Mouse (Mus musculus): ENCODE measurements at regions not wholly inside any gene's neighbourhood (a gene's known extent, or its start where the extent isn't known, plus 50 kb on each side); places are given as distances from the start of the nearest gene placed in this dataset.

- Histone ChIP-seq H3K36me3 (no peaks in the 10 kb centered on the region), H3K4me1 (replicated peaks) (no peaks in the 10 kb centered on the region), H3K27ac (no peak overlapping the region), H3K27me3 (no peaks in the 10 kb centered on the region), H3K4me2 (no peak overlapping the region), H3K9ac (replicated peaks) (no peak overlapping the region), H3K4me3 (replicated peaks) (no peak overlapping the region), H3K9me3 (peaks cover 5% of the 10 kb centered on the region; the same call in 1 of the 2 replicates)
- ATAC-seq (ENCODE audit: insufficient number of reproducible peaks, insufficient read depth, low FRiP score, low TSS enrichment, low read depth), result no peak
- 92% methylated on average over 8 of the region's 8 CpGs for WGBS
Measured at GRCm38 (mm10) chr5:106277786-106278185, 180.2 kb downstream of the Barhl2 start.

DNA sequence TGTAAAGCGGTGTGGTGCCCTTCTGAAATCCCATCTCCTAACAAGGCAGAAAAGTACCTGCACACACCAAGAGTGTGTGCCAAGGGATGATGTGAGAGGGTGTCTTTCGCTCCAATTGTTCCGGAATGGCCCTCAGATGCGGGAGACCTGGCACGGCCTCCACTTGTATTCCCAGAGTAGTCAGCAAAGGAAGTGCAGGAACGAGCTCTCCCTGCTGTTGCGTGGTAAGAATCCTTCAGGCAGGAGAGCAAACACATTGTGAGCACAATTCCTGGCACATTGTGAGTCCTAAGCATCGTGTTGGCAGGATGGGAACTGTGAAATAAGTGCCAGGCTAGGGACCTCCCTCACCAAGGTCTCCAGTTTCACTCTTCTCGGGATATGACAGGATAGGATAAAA, 180.7 kb downstream of the Barhl2 start:
- Histone ChIP-seq H3K27me3 (no peaks in the 10 kb centered on the region), H3K9me3 (peaks cover 5% of the 10 kb centered on the region; the same call in 1 of the 2 replicates), H3K4me1 (replicated peaks) (no peaks in the 10 kb centered on the region), H3K36me3 (no peaks in the 10 kb centered on the region), H3K27ac (no peak overlapping the region), H3K4me3 (replicated peaks) (no peak overlapping the region), H3K4me2 (no peak overlapping the region), H3K9ac (replicated peaks) (no peak overlapping the region)
- 82% methylated on average over 9 of the region's 9 CpGs for WGBS
- no peak for ATAC-seq (ENCODE audit: insufficient number of reproducible peaks, insufficient read depth, low FRiP score, low TSS enrichment, low read depth)

DNA sequence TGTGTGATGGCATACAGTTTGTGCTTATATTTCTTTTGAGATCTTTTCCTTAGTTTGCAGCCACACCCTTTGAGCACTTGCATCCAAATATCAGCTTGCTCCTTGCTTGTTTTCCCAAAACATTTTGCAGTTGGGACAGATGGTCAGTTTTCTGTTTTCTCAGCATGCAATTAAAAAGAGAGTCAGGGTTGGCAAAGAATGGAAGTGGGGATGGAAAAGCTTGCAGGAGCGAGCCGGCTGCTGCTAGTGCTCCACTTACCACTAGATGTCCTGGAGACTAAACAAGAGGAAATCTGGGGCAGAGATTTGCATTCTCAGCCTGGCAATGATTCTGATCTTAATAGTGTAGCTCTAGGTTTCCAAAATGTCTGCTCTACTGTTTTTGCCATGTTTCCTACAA, 181.8 kb downstream of the Barhl2 start:
- Histone ChIP-seq H3K9ac (replicated peaks) (no peak overlapping the region), H3K4me3 (replicated peaks) (no peak overlapping the region), H3K4me1 (replicated peaks) (no peaks in the 10 kb centered on the region), H3K36me3 (no peaks in the 10 kb centered on the region), H3K4me2 (no peak overlapping the region), H3K27me3 (no peaks in the 10 kb centered on the region), H3K27ac (no peak overlapping the region), H3K9me3 (peaks cover 5% of the 10 kb centered on the region; the same call in 1 of the 2 replicates)
- 27% methylated on average over 2 of the region's 2 CpGs for WGBS
- ATAC-seq (ENCODE audit: insufficient number of reproducible peaks, insufficient read depth, low FRiP score, low TSS enrichment, low read depth), result no peak

DNA sequence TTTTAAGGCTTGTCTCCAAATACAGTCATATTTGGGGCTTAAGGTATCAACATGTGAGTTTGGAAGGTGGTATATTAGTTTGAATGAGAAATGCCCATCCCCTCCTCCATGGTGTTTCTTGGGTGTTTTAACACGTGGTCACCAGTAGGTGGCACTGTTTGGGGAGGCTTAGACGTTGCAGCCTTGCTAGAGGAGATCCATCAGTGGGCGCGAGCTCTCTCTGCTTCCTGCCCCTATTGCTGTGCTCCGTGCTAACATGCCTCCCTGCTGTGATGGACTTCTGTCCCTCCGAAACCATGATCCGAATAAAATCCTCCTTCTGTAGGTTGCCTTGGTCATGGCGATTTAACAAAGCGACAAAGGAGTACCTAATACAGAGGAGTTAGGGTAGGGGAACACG, 183.3 kb downstream of the Barhl2 start:
- Histone ChIP-seq H3K4me1 (replicated peaks) (no peaks in the 10 kb centered on the region), H3K4me2 (no peak overlapping the region), H3K27me3 (no peaks in the 10 kb centered on the region; the same call in 1 of the 2 replicates), H3K9ac (replicated peaks) (no peak overlapping the region), H3K36me3 (no peaks in the 10 kb centered on the region), H3K27ac (no peak overlapping the region), H3K9me3 (0 out of 2 replicates have a peak, but pooled peaks cover under 1% of the 10 kb centered on the region), H3K4me3 (replicated peaks) (no peak overlapping the region)
- ATAC-seq (ENCODE audit: insufficient number of reproducible peaks, insufficient read depth, low FRiP score, low TSS enrichment, low read depth), result no peak
- WGBS, result 37% methylated on average over 10 of the region's 10 CpGs

GRCm38 (mm10) chr5:106264536-106264935, 193.4 kb downstream of the Barhl2 start:
- no peaks in the 10 kb centered on the region for H3K27me3 ChIP-seq
- WGBS, result 77% methylated on average over 2 of the region's 2 CpGs
- ATAC-seq (ENCODE audit: insufficient number of reproducible peaks, insufficient read depth, low FRiP score, low TSS enrichment, low read depth), result no peak
- H3K4me3 ChIP-seq (replicated peaks), result no peak overlapping the region
- peaks cover 3% of the 10 kb centered on the region for H3K4me1 ChIP-seq (replicated peaks)
- H3K9me3 ChIP-seq, result no peaks in the 10 kb centered on the region
- no peak overlapping the region for H3K9ac ChIP-seq (replicated peaks)
- no peak overlapping the region for H3K27ac ChIP-seq
- H3K4me2 ChIP-seq, result no peak overlapping the region
- H3K36me3 ChIP-seq, result no peaks in the 10 kb centered on the region

DNA sequence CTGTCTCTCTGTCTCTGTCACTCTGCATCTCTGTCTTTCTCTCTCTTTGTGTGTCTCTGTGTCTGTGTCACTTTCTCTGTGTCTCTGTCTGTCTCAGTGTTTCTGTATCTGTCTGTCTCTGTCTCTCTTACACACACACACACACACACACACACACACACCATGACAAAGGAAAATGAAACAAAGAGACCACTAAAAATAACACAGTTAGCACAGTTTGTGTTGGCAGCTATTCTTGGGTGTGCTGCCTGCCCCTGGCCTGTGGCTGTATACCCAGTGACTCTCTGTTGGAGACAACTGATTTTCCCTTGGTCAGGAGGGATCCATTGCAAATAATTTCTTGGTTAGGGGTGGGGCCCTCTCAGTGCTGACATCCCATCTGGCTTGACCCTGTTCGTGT, 200.8 kb downstream of the Barhl2 start:
- 62% methylated on average over 1 of the region's 1 CpGs for WGBS
- no peaks in the 10 kb centered on the region for H3K4me1 ChIP-seq (replicated peaks)
- no peak overlapping the region for H3K4me3 ChIP-seq (replicated peaks)
- H3K9me3 ChIP-seq, result no peaks in the 10 kb centered on the region
- no peaks in the 10 kb centered on the region for H3K36me3 ChIP-seq
- H3K27ac ChIP-seq, result no peak overlapping the region
- no peak overlapping the region for H3K9ac ChIP-seq (replicated peaks)
- H3K27me3 ChIP-seq, result no peaks in the 10 kb centered on the region
- ATAC-seq (ENCODE audit: insufficient number of reproducible peaks, insufficient read depth, low FRiP score, low TSS enrichment, low read depth), result no peak
- no peak overlapping the region for H3K4me2 ChIP-seq

DNA sequence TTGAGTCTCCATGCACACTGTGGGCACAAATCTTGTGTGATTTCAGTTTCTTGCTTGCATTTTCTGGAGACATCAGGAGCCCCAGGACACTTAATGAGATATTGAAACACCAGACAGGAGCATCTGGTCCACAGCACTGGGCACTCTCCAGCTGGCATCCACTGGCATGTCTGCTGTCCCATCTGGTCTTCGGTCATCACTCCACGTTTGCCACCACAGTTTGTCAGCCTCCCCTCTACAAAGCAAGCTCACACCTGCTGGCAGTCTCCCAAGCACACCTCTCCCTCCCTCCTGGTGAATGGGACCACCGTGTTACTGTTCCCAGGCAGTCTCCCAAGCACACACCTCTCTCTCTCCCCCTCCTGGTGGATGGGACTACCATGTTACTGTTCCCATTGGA, 228.8 kb downstream of the Barhl2 start:
- Histone ChIP-seq H3K36me3 (no peaks in the 10 kb centered on the region), H3K27ac (no peak overlapping the region), H3K27me3 (no peaks in the 10 kb centered on the region), H3K9ac (replicated peaks) (no peak overlapping the region), H3K4me2 (no peak overlapping the region), H3K4me1 (replicated peaks) (no peaks in the 10 kb centered on the region), H3K9me3 (no peaks in the 10 kb centered on the region), H3K4me3 (replicated peaks) (no peak overlapping the region)
- ATAC-seq (ENCODE audit: insufficient number of reproducible peaks, insufficient read depth, low FRiP score, low TSS enrichment, low read depth), result no peak
- 61% methylated on average over 3 of the region's 3 CpGs for WGBS

DNA sequence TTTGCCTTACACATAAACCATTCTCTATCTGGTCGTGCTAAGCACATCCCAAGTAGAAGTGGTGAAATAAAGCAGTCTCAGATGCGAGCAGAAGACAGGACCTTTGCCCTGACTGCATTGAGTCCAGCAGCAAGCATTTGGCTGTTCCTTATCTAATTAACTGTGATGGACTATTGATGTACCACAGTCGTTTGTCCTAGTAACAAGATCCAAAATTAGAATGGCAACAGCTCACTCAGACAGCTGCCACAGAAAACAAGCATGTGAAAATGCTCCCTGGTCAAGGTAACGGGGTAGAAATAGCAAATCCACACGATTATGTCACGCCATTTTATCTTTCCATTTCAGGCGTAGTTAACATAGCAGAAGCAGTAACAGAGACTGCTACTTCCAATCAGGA, 233.8 kb downstream of the Barhl2 start:
- ATAC-seq (ENCODE audit: insufficient number of reproducible peaks, insufficient read depth, low FRiP score, low TSS enrichment, low read depth), result no peak
- Histone ChIP-seq H3K4me3 (replicated peaks) (no peak overlapping the region), H3K36me3 (no peaks in the 10 kb centered on the region), H3K9me3 (no peaks in the 10 kb centered on the region), H3K27ac (no peak overlapping the region), H3K4me2 (no peak overlapping the region), H3K4me1 (replicated peaks) (no peaks in the 10 kb centered on the region), H3K9ac (replicated peaks) (no peak overlapping the region), H3K27me3 (no peaks in the 10 kb centered on the region)
- WGBS, result 63% methylated on average over 7 of the region's 7 CpGs

- H3K4me3 ChIP-seq (replicated peaks), result no peak overlapping the region
- no peak for ATAC-seq (ENCODE audit: insufficient number of reproducible peaks, insufficient read depth, low FRiP score, low TSS enrichment, low read depth)
- no peaks in the 10 kb centered on the region for H3K27me3 ChIP-seq
- peaks cover 28% of the 10 kb centered on the region for H3K4me1 ChIP-seq (replicated peaks)
- WGBS, result 87% methylated on average over 5 of the region's 5 CpGs
- no peaks in the 10 kb centered on the region for H3K9me3 ChIP-seq
- H3K36me3 ChIP-seq, result no peaks in the 10 kb centered on the region
- no peak overlapping the region for H3K4me2 ChIP-seq
- no peak overlapping the region for H3K9ac ChIP-seq (replicated peaks)
- H3K27ac ChIP-seq, result no peak overlapping the region
Measured at GRCm38 (mm10) chr5:106209543-106209942, 248.4 kb downstream of the Barhl2 start.

DNA sequence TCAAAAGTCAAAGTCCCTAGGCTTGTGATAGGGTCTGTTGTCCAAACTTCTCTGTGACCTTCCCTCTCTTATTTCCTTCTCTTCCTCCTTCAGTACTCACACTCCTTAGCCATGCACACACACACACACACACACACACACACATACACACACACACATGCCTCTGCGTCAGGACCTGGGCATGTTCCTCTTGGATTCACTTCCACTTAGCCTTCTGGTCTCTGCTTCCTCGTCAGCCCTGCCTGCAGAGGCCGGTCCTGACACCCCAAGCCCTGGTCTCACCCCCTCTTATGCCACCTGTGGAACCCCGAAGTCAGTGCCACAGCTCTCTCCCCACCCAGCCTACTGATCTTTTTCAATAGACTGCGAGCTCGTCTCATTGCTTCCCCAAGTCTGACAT, 250.3 kb downstream of the Barhl2 start:
- H3K4me2 ChIP-seq, result no peak overlapping the region
- H3K9ac ChIP-seq (replicated peaks), result no peak overlapping the region
- H3K4me3 ChIP-seq (replicated peaks), result no peak overlapping the region
- H3K27ac ChIP-seq, result no peak overlapping the region
- no peaks in the 10 kb centered on the region for H3K27me3 ChIP-seq
- no peak for ATAC-seq (ENCODE audit: insufficient number of reproducible peaks, insufficient read depth, low FRiP score, low TSS enrichment, low read depth)
- H3K36me3 ChIP-seq, result no peaks in the 10 kb centered on the region
- H3K4me1 ChIP-seq (replicated peaks), result peaks cover 28% of the 10 kb centered on the region
- WGBS, result 64% methylated on average over 6 of the region's 6 CpGs
- no peaks in the 10 kb centered on the region for H3K9me3 ChIP-seq

DNA sequence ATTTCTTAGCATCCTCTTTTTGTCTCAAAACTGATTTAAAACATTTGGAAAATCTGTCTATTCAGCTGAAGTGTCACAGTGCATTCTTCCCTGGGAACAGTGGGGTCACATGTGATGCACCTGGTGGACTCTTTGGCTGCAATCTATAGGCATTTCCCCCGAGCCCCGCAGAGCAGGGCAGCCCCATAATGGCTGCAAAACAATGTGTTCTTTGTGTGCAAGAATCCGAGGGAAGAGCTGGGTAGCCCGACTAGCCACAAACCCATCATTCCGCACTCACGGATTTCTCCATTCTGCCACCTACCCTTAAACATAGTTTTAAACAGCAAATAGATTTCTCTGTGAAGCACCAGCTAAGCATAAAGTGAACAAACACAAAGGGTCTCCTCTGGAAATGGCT, 252.2 kb downstream of the Barhl2 start:
- Histone ChIP-seq H3K36me3 (no peaks in the 10 kb centered on the region), H3K27me3 (no peaks in the 10 kb centered on the region), H3K9me3 (no peaks in the 10 kb centered on the region), H3K4me2 (peak overlapping the region; percentile 7; the same call in 1 of the 2 replicates), H3K9ac (replicated peaks) (no peak overlapping the region), H3K27ac (0 out of 2 replicates have a peak overlapping the region, but pooled peaks have one; percentile 7), H3K4me1 (replicated peaks) (peaks cover 38% of the 10 kb centered on the region), H3K4me3 (replicated peaks) (no peak overlapping the region)
- no peak for ATAC-seq (ENCODE audit: insufficient number of reproducible peaks, insufficient read depth, low FRiP score, low TSS enrichment, low read depth)
- 57% methylated on average over 6 of the region's 6 CpGs for WGBS

GRCm38 (mm10) chr5:106200631-106201030, 257.3 kb downstream of the Barhl2 start:
- Histone ChIP-seq H3K4me2 (peak overlapping the region; percentile 44), H3K9ac (replicated peaks) (no peak overlapping the region), H3K4me3 (replicated peaks) (0 out of 2 replicates have a peak overlapping the region, but pooled peaks have one; percentile 2), H3K9me3 (no peaks in the 10 kb centered on the region), H3K27ac (no peak overlapping the region), H3K27me3 (no peaks in the 10 kb centered on the region), H3K36me3 (no peaks in the 10 kb centered on the region), H3K4me1 (replicated peaks) (peaks cover 22% of the 10 kb centered on the region)
- no peak for ATAC-seq (ENCODE audit: insufficient number of reproducible peaks, insufficient read depth, low FRiP score, low TSS enrichment, low read depth)
- WGBS, result 45% methylated on average over 16 of the region's 16 CpGs

Measured in limb, embryonic 12.5 days (tissue).